Mouse (Mus musculus) adrenal gland, postnatal 14 days (tissue): ENCODE measurements around the gene Srp54c. TPM values are rescaled to one million over a fixed set of nuclear protein-coding genes. Genes with fewer than 3 reads are reported as not detected.

Experiments
- DNase-seq: peaks from one replicate; pipeline ENCODE4 v3.0.0; 2021; ENCODE audit warnings: mixed read lengths
- total RNA-seq: library from RNA; stranded (reverse); gene quantifications from 2 replicates; pipeline ENCODE4 v1.2.3, GENCODE M21; 2021

The Srp54c gene
- total RNA-seq, 1 experiment from 2014 or later: 46.9 TPM

- DNase-seq: no peak
Observed at GRCm38 (mm10) chr12:55311841-55312240, 81.9 kb downstream of the Srp54c start.

Other genes starting within 250 kb of the Srp54c start
- gene Gm20403, start 243.6 kb upstream of the Srp54c start, total RNA-seq: not detected in 2 replicates
- 26.6 and 32.4 TPM in 2 replicates for gene Baz1a, start 215.8 kb upstream of the Srp54c start, total RNA-seq
- 11.5 and 12.8 TPM in 2 replicates for gene 2700097O09Rik, start 150.1 kb upstream of the Srp54c start, total RNA-seq
- gene Srp54a, start 149.9 kb upstream of the Srp54c start, total RNA-seq: 145 and 146 TPM in 2 replicates
- 4.8 and 14.8 TPM in 2 replicates for gene Fam177a, start 105.7 kb upstream of the Srp54c start, total RNA-seq
- gene Srp54b, start 75.1 kb upstream of the Srp54c start, total RNA-seq: 93.1 and 103 TPM in 2 replicates
- 8.0 TPM in 1 of 2 replicates, not detected in the other for gene 1700047I17Rik2, start 30.6 kb upstream of the Srp54c start, total RNA-seq
- 17.0 and 17.6 TPM in 2 replicates for gene 1110008L16Rik, start 69.4 kb downstream of the Srp54c start, total RNA-seq
- gene Ppp2r3c, start 72.8 kb downstream of the Srp54c start, total RNA-seq: 10.1 and 13.1 TPM in 2 replicates
- 226 and 253 TPM in 2 replicates for gene Psma6, start 154.1 kb downstream of the Srp54c start, total RNA-seq